Mouse (Mus musculus) forebrain, embryonic 14.5 days (tissue): ENCODE results near the gene Scarf2. TPM values are rescaled to one million over a fixed set of nuclear protein-coding genes. Genes with fewer than 3 reads are reported as not detected.
A peak's percentile ranks its signal among the peaks of the same experiment; 100 is the strongest.

Experiments
- ATAC-seq: fragments of 200-750 bp; cut with Nextera tagmentation; 2 replicates; pipeline ENCODE4 v1.8.0; 2017; ENCODE audit warnings: mild to moderate bottlenecking, moderate library complexity
- DNase-seq: peaks from one replicate; pipeline ENCODE4 v3.0.0-alpha.2; 2015; ENCODE audit warnings: low spot score
- H3K27ac ChIP-seq: fragments of 300-500 bp; sonication (generic); 2 replicates; pipeline ENCODE4 v1.5.1; 2014; ENCODE audit warnings: low read depth, mild to moderate bottlenecking, control low read depth, low read length, moderate library complexity
- H3K27me3 ChIP-seq: fragments of 300-500 bp; sonication (generic); replicated peaks from 2 replicates; pipeline ENCODE4 v1.6.1; 2014; ENCODE audit warnings: low read length, control low read depth, mixed read lengths; ENCODE audit not compliant: control insufficient read depth, insufficient read depth
- H3K36me3 ChIP-seq: fragments of 300-500 bp; sonication (generic); 2 replicates; pipeline ENCODE4 v1.6.1; 2014; ENCODE audit warnings: low read length, control low read depth; ENCODE audit not compliant: control insufficient read depth, insufficient read depth
- H3K4me1 ChIP-seq: fragments of 300-500 bp; sonication (generic); 2 replicates; pipeline ENCODE4 v1.6.1; 2014; ENCODE audit warnings: antibody characterized with exemption, low read length, control low read depth; ENCODE audit not compliant: control insufficient read depth, insufficient read depth
- H3K4me2 ChIP-seq: fragments of 300-500 bp; sonication (generic); 2 replicates; pipeline ENCODE4 v1.6.1; 2014; ENCODE audit warnings: mild to moderate bottlenecking, control low read depth, low read length
- H3K4me3 ChIP-seq: fragments of 300-500 bp; sonication (generic); 2 replicates; pipeline ENCODE4 v1.5.1; 2014; ENCODE audit warnings: low read depth, low read length, control low read depth
- H3K9ac ChIP-seq: fragments of 300-500 bp; sonication (generic); 2 replicates; pipeline ENCODE4 v1.6.1; 2014; ENCODE audit warnings: mild to moderate bottlenecking, low read length, control low read depth, moderate library complexity
- H3K9me3 ChIP-seq: fragments of 300-500 bp; sonication (generic); replicated peaks from 2 replicates; pipeline ENCODE4 v1.6.1; 2016; ENCODE audit warnings: low read length, control low read depth, mixed read lengths; ENCODE audit not compliant: control insufficient read depth
- WGBS: fragments of 180-500 bp; shearing (Covaris S2); extraction: QIAGEN DNeasy Blood & Tissue Kit; methylation state at CpG from one replicate; pipeline ENCODE4 v1.1.7; 2014; 5-methylcytosine and 5-hydroxymethylcytosine counted together
- polyA plus RNA-seq: library from polyadenylated mRNA; unstranded; fragments of >200 nt; fragmentation: Nextera tagmentation; extraction: Ambion mirVana; gene quantifications from 2 replicates; pipeline ENCODE4 v1.2.1, GENCODE M21; 2014

The Scarf2 gene
- polyA plus RNA-seq, 1 experiment from 2014 or later: 1.1 TPM

GRCm38 (mm10) chr16:17761074-17761473 lies 36.0 kb upstream of the Scarf2 start:
- Histone ChIP-seq H3K36me3 (peaks cover 15% of the 10 kb centered on the region), H3K4me2 (no peak overlapping the region), H3K9me3 (no peaks in the 10 kb centered on the region), H3K27me3 (no peaks in the 10 kb centered on the region), H3K9ac (no peak overlapping the region), H3K4me1 (peaks cover 5% of the 10 kb centered on the region; the same call in 1 of the 2 replicates), H3K27ac (no peak overlapping the region), H3K4me3 (no peak overlapping the region)
- WGBS: 74% methylated on average over 1 of the region's 1 CpGs
- DNase-seq (no peak), ATAC-seq (no peak)

- Histone ChIP-seq H3K36me3 (peaks cover 32% of the 10 kb centered on the region), H3K9me3 (no peaks in the 10 kb centered on the region), H3K4me2 (no peak overlapping the region), H3K27me3 (no peaks in the 10 kb centered on the region), H3K9ac (no peak overlapping the region), H3K27ac (no peak overlapping the region), H3K4me1 (peaks cover 5% of the 10 kb centered on the region; the same call in 1 of the 2 replicates), H3K4me3 (no peak overlapping the region)
- WGBS: 92% methylated on average over 4 of the region's 4 CpGs
- DNase-seq (no peak), ATAC-seq (no peak)
Measured at GRCm38 (mm10) chr16:17764108-17764511, 33.0 kb upstream of the Scarf2 start.

GRCm38 (mm10) chr16:17768834-17769233 lies 28.2 kb upstream of the Scarf2 start:
- no peak overlapping the region for H3K4me3 ChIP-seq
- no peaks in the 10 kb centered on the region for H3K27me3 ChIP-seq
- H3K27ac ChIP-seq: no peak overlapping the region
- no peaks in the 10 kb centered on the region for H3K4me1 ChIP-seq
- no peak overlapping the region for H3K9ac ChIP-seq
- no peak for ATAC-seq
- WGBS: 87% methylated on average over 7 of the region's 7 CpGs
- H3K36me3 ChIP-seq: peaks cover 51% of the 10 kb centered on the region
- no peaks in the 10 kb centered on the region for H3K9me3 ChIP-seq
- no peak overlapping the region for H3K4me2 ChIP-seq
- no peak for DNase-seq

- H3K27ac ChIP-seq: no peak overlapping the region
- H3K4me3 ChIP-seq: no peak overlapping the region
- H3K9ac ChIP-seq: no peak overlapping the region
- ATAC-seq: no peak
- peak; percentile 23 for DNase-seq
- WGBS: 86% methylated on average over 4 of the region's 4 CpGs
- no peaks in the 10 kb centered on the region for H3K27me3 ChIP-seq
- H3K9me3 ChIP-seq: no peaks in the 10 kb centered on the region
- no peaks in the 10 kb centered on the region for H3K4me1 ChIP-seq
- H3K36me3 ChIP-seq: peaks cover 48% of the 10 kb centered on the region
- H3K4me2 ChIP-seq: no peak overlapping the region
Measured at GRCm38 (mm10) chr16:17771117-17771865, 25.8 kb upstream of the Scarf2 start.

GRCm38 (mm10) chr16:17776828-17777227 lies 20.3 kb upstream of the Scarf2 start:
- Histone ChIP-seq H3K4me1 (no peaks in the 10 kb centered on the region), H3K4me3 (no peak overlapping the region), H3K27me3 (no peaks in the 10 kb centered on the region), H3K27ac (no peak overlapping the region), H3K9me3 (no peaks in the 10 kb centered on the region), H3K36me3 (peaks cover 65% of the 10 kb centered on the region), H3K9ac (no peak overlapping the region), H3K4me2 (no peak overlapping the region)
- 65% methylated on average over 11 of the region's 11 CpGs for WGBS
- DNase-seq: peak; percentile 27
- ATAC-seq: no peak

- Histone ChIP-seq H3K4me1 (no peaks in the 10 kb centered on the region), H3K27ac (no peak overlapping the region), H3K9ac (no peak overlapping the region), H3K36me3 (peaks cover 57% of the 10 kb centered on the region), H3K4me2 (no peak overlapping the region), H3K27me3 (no peaks in the 10 kb centered on the region), H3K9me3 (no peaks in the 10 kb centered on the region), H3K4me3 (no peak overlapping the region)
- DNase-seq: no peak
- ATAC-seq: no peak
- WGBS: 90% methylated on average over 4 of the region's 4 CpGs
Measured at GRCm38 (mm10) chr16:17778223-17778622, 18.9 kb upstream of the Scarf2 start.

- H3K4me2 ChIP-seq: no peak overlapping the region
- no peak overlapping the region for H3K4me3 ChIP-seq
- ATAC-seq (no peak), DNase-seq (no peak)
- no peak overlapping the region for H3K27ac ChIP-seq
- H3K27me3 ChIP-seq: no peaks in the 10 kb centered on the region
- no peak overlapping the region for H3K9ac ChIP-seq
- WGBS: 92% methylated on average over 1 of the region's 1 CpGs
- H3K9me3 ChIP-seq: no peaks in the 10 kb centered on the region
- no peaks in the 10 kb centered on the region for H3K4me1 ChIP-seq
- H3K36me3 ChIP-seq: peaks cover 63% of the 10 kb centered on the region
Measured at GRCm38 (mm10) chr16:17779692-17780091, 17.4 kb upstream of the Scarf2 start.

GRCm38 (mm10) chr16:17785337-17785736 lies 11.7 kb upstream of the Scarf2 start:
- ATAC-seq (no peak), DNase-seq (no peak)
- H3K27me3 ChIP-seq: no peaks in the 10 kb centered on the region
- no peak overlapping the region for H3K9ac ChIP-seq
- H3K27ac ChIP-seq: no peak overlapping the region
- H3K4me2 ChIP-seq: no peak overlapping the region
- no peak overlapping the region for H3K4me3 ChIP-seq
- no peaks in the 10 kb centered on the region for H3K4me1 ChIP-seq
- H3K9me3 ChIP-seq: no peaks in the 10 kb centered on the region
- WGBS: 64% methylated on average over 3 of the region's 3 CpGs
- peaks cover 60% of the 10 kb centered on the region for H3K36me3 ChIP-seq

GRCm38 (mm10) chr16:17792728-17793127 lies 4.4 kb upstream of the Scarf2 start:
- H3K27ac ChIP-seq: no peak overlapping the region
- peaks cover 38% of the 10 kb centered on the region for H3K36me3 ChIP-seq
- peaks cover 2% of the 10 kb centered on the region; the same call in 1 of the 2 replicates for H3K4me1 ChIP-seq
- H3K9ac ChIP-seq: no peak overlapping the region
- no peak for DNase-seq
- H3K4me2 ChIP-seq: no peak overlapping the region
- no peak for ATAC-seq
- WGBS: 62% methylated on average over 3 of the region's 3 CpGs
- peaks cover 28% of the 10 kb centered on the region for H3K27me3 ChIP-seq
- no peaks in the 10 kb centered on the region for H3K9me3 ChIP-seq
- H3K4me3 ChIP-seq: no peak overlapping the region
